Mouse (Mus musculus) gastrocnemius, adult 18-20 months (tissue): ENCODE measurements around the gene Pmpca. TPM values are rescaled to one million over a fixed set of nuclear protein-coding genes. Genes with fewer than 3 reads are reported as not detected.

Source experiments
- DNase-seq: peaks from one replicate; pipeline ENCODE4 v3.0.0; 2021; ENCODE audit warnings: low spot score
- long read RNA-seq, 2 experiments: library from polyadenylated mRNA; stranded (forward); transcript quantifications; one replicate each; pipeline ENCODE4 v2.0.0; 2021
- total RNA-seq, 2 experiments: library from RNA; stranded (reverse); gene quantifications; 2 replicates each; pipeline ENCODE4 v1.2.3; 2021

The Pmpca gene
- 100 to 1,000 TPM; 131 to 133 TPM for total RNA-seq
- long read RNA-seq, experiment 1, transcript Pmpca-201 (13 exons, 3,135 nt) = major isoform, 269 of 315 reads
- long read RNA-seq, experiment 1, partial matches to known transcripts = 32 of 315 reads
- long read RNA-seq, experiment 1, other reads (novel, unspliced or antisense) = 10 of 315 reads
- long read RNA-seq, experiment 2, transcript Pmpca-201 (13 exons, 3,135 nt) = major isoform, 210 of 250 reads
- long read RNA-seq, experiment 2, partial matches to known transcripts = 18 of 250 reads
- long read RNA-seq, experiment 2, other reads (novel, unspliced or antisense) = 22 of 250 reads

DNA sequence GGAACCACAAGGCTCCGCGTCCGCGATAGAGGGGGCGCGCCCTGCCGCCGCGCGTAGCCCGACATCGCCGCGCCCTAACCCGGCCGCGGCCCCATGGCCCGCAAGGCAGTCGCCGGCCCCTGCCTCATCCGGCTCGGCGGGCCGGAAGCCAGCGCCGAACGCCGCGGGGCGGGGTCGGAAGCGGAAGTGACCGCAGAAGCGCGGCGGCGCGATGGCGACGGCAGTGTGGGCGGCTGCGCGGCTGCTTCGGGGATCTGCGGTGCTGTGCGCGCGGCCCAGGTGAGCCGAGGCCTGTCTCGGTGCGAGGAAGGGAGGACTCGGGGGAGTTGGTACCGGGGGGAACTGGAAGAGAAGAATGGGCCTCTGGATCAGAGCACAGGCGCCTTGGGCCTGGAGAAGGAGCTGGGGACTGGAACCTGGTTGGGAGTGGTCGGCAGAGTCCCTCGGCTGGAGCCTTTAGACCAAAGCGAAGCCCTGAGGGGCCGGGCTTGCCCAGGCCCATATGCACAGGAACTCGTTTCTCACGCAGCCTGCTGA is at the start of gene Pmpca, which contains the start of gene Entr1:
Gene Pmpca, plus strand, starts transcription at position 186 of the 537 bp plus-strand sequence.
Gene Entr1, minus strand, starts transcription at position 163 of the 537 bp plus-strand sequence.
- peak; percentile 74 for DNase-seq

DNA sequence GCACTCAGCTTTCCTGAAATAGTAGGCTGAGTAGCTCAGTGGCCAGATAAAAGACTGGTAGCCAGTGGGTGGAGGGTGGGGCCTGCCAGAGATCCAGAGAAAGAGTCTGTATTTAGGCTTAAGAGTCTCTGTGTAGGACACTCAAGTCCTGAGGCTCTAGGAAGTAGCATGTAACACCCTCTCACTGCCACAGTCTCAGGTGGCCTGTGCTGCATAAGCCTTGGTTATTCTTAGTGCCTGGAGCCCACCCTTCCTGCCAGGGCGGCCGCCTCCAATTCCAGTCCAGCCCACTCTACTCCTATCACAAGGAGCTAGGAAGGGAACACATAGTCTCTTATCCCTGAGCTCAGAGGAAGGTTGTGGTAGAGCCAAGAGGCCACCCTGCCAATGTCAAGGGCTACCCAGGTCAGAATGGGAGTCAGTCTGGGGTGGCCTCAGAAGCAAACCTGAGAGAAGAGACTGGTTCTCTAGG is 47.6 kb upstream of the Pmpca start:
- no peak for DNase-seq

DNA sequence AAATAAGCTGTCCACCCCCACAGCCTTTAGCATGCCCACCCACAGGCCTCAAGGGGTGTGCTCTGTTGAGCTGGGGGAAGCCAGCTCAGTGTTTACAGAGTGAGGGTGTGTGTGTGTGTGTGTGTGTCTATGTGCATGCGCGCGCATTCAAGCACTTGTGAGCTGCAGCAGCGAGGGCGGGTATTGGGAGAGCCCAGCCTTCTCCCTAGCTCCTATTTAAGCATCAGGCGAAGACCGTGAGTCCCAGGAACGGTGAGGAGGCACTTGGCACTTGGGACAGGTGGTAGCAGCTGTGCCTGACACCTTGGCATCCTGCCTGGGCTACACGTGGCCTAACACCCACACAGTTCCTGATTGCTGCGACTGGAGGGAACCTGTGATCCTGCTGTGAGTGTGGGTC is 47.1 kb upstream of the Pmpca start:
- peak; percentile 54 for DNase-seq

DNA sequence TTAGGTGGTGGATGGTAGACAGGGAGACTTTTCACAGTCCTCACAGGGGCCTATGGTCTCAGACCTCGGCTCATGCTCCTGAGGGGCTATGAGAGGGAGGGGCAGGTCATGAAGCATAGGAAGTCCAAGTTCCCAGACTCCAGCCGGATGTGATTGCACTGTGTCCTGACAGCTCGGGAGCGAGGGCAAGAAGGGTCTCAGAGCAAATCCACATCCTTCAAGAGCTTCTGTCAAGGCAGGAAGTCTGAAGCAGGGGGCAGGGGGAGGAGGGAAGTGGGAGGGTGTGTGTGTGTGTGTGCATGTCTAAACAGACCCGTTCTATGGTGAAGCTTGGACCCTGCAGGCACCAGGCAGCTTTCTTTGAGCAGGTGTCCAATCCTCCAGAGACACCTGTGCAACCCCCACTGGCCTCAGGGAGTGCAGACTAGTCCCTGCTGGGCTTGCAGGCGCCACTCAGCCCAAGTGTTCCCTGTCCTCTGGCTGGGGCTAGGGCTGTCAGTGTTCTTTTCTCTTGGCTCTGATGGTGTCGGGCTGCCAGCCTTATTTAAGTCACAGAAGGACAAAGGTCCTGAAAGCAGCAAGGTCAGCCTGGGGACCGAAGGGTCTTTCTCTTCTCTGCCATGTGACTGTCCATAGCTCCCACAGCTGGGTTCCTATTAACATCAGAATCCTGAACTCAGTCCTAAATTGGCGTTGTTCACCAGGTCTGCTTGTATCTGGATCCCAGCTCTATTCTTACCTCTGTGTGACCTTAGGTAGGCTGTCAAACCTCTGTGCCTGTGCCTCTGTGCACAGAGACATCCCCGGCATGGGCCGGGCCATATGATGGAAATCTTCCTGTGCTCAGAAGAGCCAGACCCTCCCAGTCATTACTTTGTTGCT is 46.3 kb upstream of the Pmpca start:
- no peak for DNase-seq

DNA sequence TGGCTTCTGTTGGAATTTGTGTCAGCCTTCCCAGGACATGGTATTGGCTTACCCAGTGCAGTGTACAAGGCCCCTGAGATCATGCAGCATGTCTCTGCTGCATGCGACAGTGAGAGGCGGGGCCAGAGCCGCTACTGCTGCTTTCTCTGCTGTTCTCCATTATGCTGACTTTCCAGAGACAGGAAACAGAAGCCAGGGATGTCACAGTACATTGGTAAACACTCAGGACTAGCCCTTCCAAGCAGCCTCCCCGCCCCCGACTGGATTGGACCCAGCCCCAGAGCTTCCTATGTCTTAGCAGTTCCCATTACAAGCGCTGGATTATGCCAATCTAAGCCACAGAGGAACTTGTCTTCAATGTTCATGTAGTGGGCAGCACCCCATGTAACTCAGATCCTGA is 40.9 kb upstream of the Pmpca start:
- no peak for DNase-seq

DNA sequence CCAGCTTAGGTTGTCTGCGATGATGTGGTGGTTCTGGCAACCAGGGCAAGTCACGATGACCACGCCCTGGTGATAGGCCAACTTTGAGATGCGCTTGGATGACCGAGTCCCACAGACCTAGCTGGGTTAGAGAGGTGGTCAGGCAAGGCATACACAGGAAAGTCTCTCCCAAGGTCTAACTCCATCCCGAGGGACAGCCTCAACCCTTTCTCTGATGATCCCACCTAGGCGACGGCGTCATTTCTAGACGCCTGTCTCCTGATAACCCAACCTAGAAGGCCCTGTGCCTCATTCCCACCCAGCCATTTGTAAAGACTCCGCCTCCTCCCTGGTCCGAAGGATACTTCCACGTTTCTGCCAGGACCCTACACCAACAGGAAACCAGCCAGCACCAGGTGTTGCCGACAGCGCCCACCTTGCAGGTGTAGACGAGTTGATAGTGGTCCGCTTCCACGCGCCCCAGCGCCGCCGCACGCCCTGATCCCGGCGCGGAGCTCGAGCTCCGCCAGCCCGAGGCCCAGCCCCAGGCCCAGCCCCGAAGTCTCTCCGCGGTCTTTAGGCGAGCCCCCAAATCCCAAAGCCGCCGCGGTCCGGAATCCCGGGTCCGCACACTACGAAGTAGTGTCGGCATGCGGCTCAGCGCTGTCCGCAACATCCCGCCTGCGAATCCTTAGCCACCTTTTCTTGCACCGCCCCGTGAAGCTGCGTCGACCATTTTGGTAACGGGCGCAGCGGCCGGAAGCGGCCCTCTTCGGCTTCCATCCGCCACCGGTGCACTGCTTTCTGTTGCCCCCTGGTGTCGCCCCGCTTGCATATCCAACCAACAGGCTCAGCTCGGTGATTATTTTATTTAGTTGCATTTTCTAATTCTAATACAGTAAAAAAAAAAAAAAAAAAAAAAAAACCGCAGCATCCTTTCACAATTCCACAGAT is 37.5 kb upstream of the Pmpca start, which contains the start of gene Dnlz:
Gene Dnlz, minus strand, starts transcription at position 753 of the 933 bp plus-strand sequence.
- DNase-seq = peak; percentile 94

DNA sequence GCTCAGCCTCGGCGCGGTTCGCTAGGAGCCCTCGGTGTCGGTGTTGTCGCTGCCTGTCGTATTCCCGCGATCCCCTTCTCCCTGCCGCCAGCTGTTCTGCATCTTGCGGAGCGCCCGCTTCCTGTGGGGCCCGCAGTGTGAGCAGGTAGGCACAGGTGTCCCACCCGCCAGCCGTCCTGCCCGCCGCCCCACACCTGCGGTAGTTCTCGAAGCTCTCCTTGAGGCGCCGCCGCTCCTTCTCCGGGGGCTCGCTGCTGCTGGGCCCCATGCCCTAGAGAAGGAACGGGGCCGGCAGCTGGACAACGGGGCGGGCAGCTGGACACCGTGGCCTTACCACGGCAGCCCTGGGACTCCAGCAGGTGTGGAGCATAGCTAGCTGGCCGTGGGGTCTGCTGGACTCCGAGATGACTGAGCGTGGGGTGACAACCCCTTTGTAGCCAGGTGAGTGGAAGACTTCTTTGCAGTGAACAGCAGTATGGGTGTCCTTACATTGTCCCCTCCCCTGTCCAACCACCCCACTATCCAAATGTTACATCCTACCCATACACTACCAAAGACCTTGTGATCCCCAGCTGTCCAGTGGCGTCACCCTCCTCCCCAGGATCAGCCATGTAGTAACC is 36.7 kb upstream of the Pmpca start:
- no peak for DNase-seq

DNA sequence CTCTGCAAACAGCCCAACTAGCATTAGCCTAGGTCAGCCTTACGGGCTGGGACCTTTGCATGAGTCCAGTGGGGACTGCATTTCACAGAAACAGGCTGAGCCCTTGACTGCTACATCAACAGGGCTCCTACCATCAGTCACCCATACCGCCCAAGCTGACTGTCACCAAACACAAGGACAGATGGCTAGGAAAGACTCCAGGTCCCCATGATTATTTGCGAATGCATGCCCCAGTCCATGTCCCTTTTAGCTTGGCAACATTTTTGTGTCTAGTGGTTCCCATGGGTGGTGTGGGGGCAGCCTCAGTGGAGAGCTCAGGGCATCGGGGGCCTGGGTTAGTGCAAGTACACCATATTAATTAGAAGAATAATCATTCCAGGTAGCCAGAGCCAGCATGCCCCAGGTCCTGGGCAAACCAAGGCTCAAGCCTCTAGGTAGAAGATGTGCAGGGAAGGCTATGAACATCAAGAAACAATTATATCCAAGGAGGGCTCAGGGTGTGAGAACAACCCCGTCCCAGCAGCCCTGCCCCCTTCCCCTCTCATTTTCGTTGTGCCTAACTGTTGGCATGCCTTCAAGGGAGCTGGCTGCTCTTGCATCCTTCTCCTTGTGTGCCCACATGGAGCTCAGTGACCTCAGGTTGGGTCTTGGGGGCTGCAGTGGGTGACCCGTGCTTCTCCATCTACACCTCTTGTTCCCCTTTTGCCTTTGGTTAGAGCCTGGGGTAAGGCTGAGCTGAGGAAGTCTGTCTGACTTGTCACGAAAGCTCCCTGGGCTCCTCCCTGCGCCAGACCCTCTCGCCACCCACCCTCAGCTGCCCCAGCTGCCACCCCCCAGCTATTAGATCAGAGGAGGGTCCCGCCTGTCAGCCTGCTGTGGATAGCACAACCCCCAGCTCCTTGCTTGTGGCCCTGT is 35.8 kb upstream of the Pmpca start:
- no peak for DNase-seq

DNA sequence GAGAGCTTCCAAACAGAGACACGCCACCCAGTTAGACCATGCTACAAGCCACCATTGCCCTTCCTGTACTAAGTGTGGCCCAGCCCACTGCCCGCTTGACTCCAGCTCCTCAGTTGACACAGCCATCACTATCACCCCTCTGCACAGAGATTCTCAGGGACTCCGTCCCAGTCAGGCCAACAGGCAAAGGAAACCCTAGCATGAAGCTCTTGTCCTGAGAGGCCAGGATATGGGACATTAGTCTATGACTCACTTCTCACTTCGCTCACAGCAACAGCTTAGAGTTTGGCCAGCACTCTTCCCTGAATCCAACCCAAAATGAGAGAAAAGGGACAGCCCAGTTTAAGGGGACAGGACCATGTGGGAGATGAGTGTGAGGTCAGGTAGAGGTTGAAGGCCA is 34.7 kb upstream of the Pmpca start:
- no peak for DNase-seq

DNA sequence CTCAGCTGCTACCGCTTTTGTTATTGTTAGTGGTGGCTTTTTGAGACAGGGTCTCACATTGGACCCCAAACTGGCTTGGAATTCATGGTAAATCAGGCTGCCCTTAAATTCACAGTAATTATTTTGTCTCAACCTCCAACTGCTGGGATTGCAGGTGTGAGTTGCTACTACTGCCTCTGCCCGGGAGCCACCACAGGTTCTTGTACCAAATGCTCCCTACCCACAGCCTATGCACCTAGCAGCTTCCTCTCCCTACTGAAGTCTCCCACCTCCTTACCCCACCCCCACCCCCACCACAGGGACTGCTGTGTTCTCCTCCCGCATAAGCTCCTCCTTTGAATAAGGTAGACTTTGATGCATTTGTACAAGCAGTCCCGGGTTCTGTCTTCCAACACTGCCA is 32.9 kb upstream of the Pmpca start:
- DNase-seq = no peak

DNA sequence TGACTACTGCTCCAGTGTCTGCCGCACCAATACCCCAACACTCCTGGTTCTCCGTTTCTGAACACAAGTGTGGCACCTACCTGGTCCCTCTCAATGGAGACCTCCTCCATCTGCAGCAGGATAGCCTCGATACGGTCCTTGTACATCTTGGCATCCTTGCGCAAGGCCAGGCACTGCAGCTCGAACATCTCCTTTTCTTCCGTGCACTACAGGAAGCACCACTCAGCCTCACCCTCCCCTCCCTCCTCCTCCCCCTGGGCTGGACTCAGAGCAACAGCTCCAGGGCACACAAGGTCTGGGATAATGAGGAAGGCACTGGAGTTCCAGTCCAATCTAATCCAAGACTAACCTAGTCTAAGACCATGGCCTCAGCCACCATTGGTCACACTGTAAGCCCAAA is 32.5 kb upstream of the Pmpca start:
- no peak for DNase-seq

DNA sequence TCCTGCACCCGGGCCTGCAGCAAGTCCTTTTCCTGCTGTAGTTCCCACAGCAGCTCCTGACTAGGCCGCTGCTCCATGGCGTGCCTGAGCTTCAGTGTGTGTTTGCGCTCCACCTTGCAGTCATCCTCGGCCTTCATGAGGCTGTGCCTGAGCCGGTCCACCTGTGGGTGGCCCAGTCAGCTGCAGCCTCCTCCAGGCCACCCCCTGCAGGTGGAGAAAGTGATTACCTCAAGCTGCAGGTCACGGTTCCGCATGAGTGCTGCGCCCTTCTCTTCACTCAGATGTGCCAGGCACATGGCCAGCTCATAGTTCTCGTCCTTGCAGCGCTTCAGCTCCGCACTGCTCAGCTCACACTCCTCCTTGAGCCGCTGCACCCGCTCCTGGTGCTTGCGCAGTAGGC is 31.7 kb upstream of the Pmpca start:
- DNase-seq = no peak

DNA sequence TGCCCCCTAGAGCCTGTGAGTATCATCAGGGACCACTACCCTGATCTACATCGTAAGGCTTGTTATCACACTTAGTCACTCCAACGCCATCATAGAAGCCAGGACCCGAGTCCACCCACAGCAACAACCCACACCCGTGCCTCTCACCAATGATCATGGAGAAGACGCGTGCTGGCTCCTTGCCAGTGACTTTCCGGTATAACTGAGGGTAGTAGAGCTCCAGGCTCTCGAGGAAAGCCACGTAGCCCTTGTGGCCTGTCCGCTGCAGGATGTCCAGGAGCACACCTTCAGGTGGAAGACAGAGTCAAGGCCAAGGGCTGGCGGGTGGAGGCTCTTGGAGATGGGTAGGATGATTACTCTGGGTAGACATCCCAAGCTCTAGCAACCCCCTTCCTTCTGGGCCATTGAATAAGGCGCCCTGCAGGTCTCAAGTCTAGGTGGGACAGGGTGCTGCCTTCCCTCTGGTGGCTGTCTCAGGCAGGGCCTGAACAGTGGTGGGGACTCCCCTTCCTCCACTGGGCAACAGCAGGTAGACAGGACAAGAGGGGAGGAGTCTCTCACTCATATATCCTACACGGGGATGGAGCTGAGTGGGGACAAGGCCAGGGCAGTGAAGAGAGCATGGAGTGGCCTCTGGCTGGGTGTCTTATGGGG is 30.3 kb upstream of the Pmpca start:
- no peak for DNase-seq

DNA sequence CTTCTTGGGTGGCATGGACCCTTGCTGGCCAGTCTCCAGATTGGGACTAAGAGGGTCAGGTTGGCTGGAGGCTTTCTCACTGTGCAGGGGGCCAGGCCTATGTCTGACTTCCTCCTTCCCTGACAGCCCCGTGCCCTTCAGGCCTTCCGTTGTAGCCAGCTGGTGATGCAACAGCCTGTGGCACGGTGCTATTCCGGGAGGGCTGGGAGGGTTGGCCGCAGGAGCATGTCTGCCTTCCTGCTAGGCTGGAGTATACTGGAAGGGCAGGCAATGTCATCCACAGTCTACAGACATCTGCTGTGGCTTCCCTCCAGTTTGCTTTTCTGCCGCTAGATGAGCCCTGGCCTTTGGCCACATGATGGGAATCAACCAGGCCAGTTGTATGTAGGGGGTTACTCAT is 29.2 kb upstream of the Pmpca start:
- peak; percentile 46 for DNase-seq

DNA sequence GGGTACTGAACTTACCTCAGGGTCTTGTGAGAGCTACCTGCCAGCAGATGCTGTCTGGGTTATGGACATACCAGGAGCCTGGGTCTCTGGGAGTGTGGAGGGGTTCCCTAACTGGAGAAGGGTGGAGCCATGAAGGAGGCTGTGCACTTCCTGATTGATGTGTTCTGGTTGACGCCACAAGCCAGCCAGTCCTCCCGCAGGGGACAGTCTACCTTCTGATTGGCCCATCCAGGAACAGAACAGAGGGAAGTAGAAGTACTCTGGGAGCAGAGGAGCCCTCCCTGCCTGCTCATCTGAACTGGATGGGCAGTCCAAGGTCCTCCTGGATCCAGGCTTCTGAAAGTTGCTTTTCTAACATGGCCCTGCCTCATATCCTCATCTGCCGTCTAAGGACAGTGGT is 28.4 kb upstream of the Pmpca start, which contains the start of gene Card9:
Gene Card9, minus strand, starts transcription at position 147 of the 400 bp plus-strand sequence.
- no peak for DNase-seq

DNA sequence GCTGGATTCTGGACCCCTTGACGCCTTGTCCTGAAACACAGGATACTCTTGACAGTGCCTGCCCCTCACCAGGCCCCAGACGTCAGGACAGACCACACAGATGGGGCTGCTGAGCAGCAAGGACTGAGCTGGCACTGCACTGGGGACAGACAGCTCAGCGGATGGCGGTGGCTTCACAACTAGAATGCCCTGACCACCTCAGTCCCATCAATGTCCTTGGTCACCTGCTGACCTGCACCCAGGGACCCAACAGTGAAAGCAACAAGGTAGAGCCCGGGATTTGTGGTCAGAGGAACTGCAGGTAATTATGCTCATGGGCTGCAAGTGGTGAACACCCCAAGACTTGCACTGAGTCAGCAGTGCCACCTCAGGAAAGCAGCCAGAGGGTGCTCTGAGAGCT is 26.1 kb upstream of the Pmpca start:
- no peak for DNase-seq

DNA sequence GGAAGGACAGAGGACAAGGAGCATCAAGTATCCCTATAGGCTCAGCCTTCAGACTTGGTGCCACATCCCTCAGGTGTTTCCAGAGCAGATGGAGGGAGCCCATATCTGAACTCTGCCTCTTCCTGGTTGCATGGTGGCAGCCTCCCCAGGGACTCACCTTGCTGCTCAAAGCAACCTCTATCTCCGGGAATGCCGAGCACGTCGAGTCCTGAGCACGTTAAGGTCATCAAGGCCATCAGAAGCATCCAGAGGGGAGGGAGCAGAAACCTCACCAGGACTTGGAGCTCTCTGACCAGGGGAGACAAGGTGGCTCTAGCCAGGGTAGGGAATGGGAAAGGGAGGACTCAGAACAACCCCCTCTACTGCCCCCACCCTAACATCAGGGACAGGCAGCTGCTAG is 25.7 kb upstream of the Pmpca start:
- DNase-seq = no peak

DNA sequence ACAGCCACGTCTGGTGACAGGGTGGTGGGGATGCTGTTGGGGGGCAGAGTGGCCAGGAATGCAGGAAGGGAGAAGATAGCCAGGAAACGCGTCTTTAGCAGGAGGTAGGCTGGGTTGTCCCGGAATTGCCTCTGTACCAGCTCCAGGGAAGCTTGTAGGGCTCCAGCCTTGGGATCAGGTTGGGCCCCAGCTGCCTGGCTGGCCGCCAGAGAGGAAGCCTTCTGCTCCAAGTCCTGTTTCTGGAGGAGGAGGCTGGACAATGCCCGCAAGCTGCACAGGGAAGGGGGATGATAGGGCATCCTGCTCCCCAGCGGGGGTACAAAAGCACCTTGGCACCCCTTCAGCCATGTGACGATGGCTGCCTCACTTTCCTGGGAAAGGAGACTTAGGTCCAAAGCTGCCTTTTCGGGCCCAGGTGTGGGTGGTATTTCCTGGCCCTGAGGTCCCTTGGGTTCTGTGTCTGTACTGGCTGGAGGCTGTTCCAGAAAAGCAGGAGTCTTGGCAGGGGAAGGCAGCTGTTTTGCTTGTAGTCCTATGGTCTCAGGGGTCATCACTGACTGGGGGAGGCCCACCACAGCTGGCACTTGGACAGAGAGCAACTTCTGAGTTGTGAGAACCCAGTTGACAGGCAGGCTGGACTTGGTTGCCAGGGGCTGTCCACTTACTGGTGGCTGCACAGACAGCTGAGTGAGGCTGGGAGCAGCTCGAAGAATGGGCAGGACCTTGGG is 24.2 kb upstream of the Pmpca start:
- DNase-seq = peak; percentile 71
